Mouse (Mus musculus) myocyte (in vitro differentiated cells): ENCODE measurements around the gene Gipr. TPM values are rescaled to one million over a fixed set of nuclear protein-coding genes. Genes with fewer than 3 reads are reported as not detected.

ENCODE experiments used
- H3K27me3 ChIP-seq: one replicate; pipeline ENCODE4 v1.6.1; 2011; ENCODE audit not compliant: control insufficient read depth, insufficient read depth, insufficient read length
- H3K36me3 ChIP-seq: one replicate; pipeline ENCODE4 v1.6.1; 2011; ENCODE audit not compliant: control insufficient read depth, insufficient read depth
- H3K4me2 ChIP-seq: one replicate; pipeline ENCODE4 v1.6.1; 2011; ENCODE audit warnings: low read depth, control low read depth
- H3K4me3 ChIP-seq: one replicate; pipeline ENCODE4 v1.5.1; 2011; ENCODE audit warnings: mild to moderate bottlenecking, control low read depth, moderate library complexity
- H3K79me2 ChIP-seq: one replicate; pipeline ENCODE4 v1.6.1; 2011; ENCODE audit not compliant: control insufficient read depth, insufficient read depth
- H3ac ChIP-seq: one replicate; pipeline ENCODE4 v1.6.1; 2011; ENCODE audit not compliant: control insufficient read depth, insufficient read length
- CEBPB ChIP-seq: IDR thresholded peaks from 2 replicates; pipeline ENCODE4 v1.6.1; 2011; ENCODE audit warnings: mild to moderate bottlenecking, moderate library complexity; ENCODE audit not compliant: poor library complexity, insufficient read depth, severe bottlenecking
- E2F4 ChIP-seq: IDR thresholded peaks from one replicate; pipeline ENCODE4 v1.6.1; 2011; ENCODE audit warnings: mild to moderate bottlenecking, control low read depth, moderate library complexity; ENCODE audit not compliant: insufficient read depth
- MAX ChIP-seq: IDR thresholded peaks from one replicate; pipeline ENCODE4 v1.6.1; 2011; ENCODE audit warnings: low read depth, mild to moderate bottlenecking, control low read depth
- MYOD1 ChIP-seq, 3 experiments: IDR thresholded peaks; one replicate each; pipeline ENCODE4 v1.6.1; 2011; ENCODE audit warnings: control low read depth in 2 of 3, low read depth in 2 of 3, mild to moderate bottlenecking in 2 of 3, moderate library complexity in 1 of 3; ENCODE audit not compliant: insufficient read length in 2 of 3, control insufficient read depth in 1 of 3
- MYOG ChIP-seq, 3 experiments: IDR thresholded peaks; one replicate each; pipeline ENCODE4 v1.6.1; 2011; ENCODE audit warnings: control low read depth in 2 of 3, low read depth in 2 of 3, mild to moderate bottlenecking in 2 of 3; ENCODE audit not compliant: insufficient read length in 2 of 3, control insufficient read depth in 1 of 3, insufficient read depth in 1 of 3
- POLR2A ChIP-seq: IDR thresholded peaks from one replicate; pipeline ENCODE4 v1.6.1; 2011; ENCODE audit warnings: low read depth, mild to moderate bottlenecking, control low read depth, moderate library complexity; ENCODE audit not compliant: insufficient read length
- POLR2AphosphoS2 ChIP-seq: IDR thresholded peaks from one replicate; pipeline ENCODE4 v1.6.1; 2011; ENCODE audit warnings: low read depth, control low read depth; ENCODE audit not compliant: insufficient read length
- REST ChIP-seq: IDR thresholded peaks from one replicate; pipeline ENCODE4 v1.6.1; 2011; ENCODE audit warnings: mild to moderate bottlenecking, control low read depth, moderate library complexity; ENCODE audit not compliant: insufficient read depth, insufficient read length
- SRF ChIP-seq: IDR thresholded peaks from one replicate; pipeline ENCODE4 v1.6.1; 2011; ENCODE audit warnings: low read depth; ENCODE audit not compliant: control insufficient read depth, insufficient read length
- TCF12 ChIP-seq: IDR thresholded peaks from one replicate; pipeline ENCODE4 v1.6.1; 2011; ENCODE audit warnings: mild to moderate bottlenecking, control low read depth; ENCODE audit not compliant: poor library complexity, insufficient read depth, severe bottlenecking
- TCF3 ChIP-seq: IDR thresholded peaks from one replicate; pipeline ENCODE4 v1.6.1; 2011; ENCODE audit warnings: low read depth, control low read depth; ENCODE audit not compliant: insufficient read length
- USF1 ChIP-seq: IDR thresholded peaks from one replicate; pipeline ENCODE4 v1.6.1; 2011; ENCODE audit warnings: low read depth, mild to moderate bottlenecking, control low read depth, moderate library complexity
- polyA plus RNA-seq: library from polyadenylated mRNA; unstranded; fragments of >200 nt; fragmentation: generic; extraction: Trizol; gene quantifications from one replicate; pipeline ENCODE4 v1.2.1, GENCODE M21; 2012; ENCODE audit warnings: missing spikeins

Gene Gipr
- polyA plus RNA-seq, 1 experiment, result 0.48 TPM

DNA sequence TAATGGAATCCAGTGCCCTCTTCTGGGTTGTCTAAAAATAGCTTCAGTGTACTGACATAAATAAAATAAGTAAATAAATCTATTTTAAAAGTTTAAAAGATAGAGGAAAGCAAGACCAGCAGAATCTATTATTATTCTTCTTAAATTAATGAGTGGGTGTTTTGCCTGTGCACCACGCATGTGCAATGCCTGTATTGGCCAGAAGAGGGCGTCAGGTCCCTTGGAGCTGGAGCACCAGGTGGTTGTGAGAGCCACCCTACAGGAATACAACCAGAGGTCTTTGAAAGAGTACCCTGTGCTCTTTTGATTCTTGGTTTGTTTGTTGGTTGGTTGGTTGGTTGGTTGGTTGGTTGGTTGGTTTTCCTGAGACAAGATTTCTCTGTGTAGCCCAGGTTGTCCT is 32.1 kb upstream of the Gipr start:
- Histone ChIP-seq H3K27me3 (no peaks in the 10 kb centered on the region), H3K36me3 (peaks cover 12% of the 10 kb centered on the region), H3K79me2 (no peaks in the 10 kb centered on the region), H3K4me2 (no peak overlapping the region), H3K4me3 (no peak overlapping the region), H3ac (no peak overlapping the region)
- TF ChIP-seq POLR2AphosphoS2 (no peak), TCF12 (no peak), REST (no peak), CEBPB (no peak), POLR2A (no peak)

DNA sequence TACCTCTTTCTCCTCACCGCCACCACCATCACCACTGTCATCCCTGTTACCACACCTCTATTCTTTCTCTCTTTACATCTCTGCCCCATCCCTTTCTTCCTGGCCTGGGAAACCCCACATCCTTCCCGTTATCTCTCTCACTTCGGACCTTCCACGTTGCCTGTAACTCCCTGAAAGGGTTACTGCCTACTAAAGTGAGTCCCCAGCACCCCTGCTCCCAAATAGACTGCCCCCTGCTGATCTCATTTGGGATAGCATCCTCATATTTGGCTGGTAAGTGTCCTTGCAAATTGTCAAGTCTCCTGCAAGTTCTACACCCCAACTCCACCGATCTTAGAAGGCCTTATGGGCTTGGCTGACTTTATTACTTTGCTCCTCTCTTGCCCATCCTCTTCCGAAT is 30.7 kb upstream of the Gipr start:
- H3K4me2 ChIP-seq, result no peak overlapping the region
- TF ChIP-seq MYOG (IDR thresholded peaks at IDR 0.05; ENCODE audit: control insufficient read depth in 1 of 3, insufficient read depth in 1 of 3, insufficient read length in 2 of 3, low read depth in 2 of 3) (no peak), TCF12 (no peak), POLR2A (no peak), REST (no peak)
- H3K4me3 ChIP-seq, result no peak overlapping the region
- no peaks in the 10 kb centered on the region for H3K27me3 ChIP-seq
- no peak overlapping the region for H3ac ChIP-seq
- peaks cover 6% of the 10 kb centered on the region for H3K36me3 ChIP-seq
- H3K79me2 ChIP-seq, result no peaks in the 10 kb centered on the region

DNA sequence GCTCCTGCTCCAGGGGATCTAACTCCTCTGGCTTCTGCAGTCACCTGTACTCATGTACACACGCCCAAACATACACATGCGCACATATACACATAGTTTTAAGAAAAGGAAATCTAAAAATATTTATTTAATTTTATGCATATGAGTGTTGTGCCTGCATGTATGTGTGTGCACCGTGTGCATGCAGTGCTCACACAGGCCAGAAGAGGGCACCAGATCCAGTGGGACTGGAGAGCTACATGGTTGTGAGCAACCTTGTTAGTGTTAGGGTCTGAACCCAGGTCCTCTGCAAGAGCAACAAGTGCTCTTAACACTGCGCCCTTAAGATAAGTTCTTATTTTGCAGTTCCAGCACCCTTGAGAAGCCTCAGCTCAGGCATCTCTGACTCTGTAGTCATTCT is 28.7 kb upstream of the Gipr start:
- Histone ChIP-seq H3K4me2 (no peak overlapping the region), H3K79me2 (no peaks in the 10 kb centered on the region), H3K36me3 (peaks cover 6% of the 10 kb centered on the region), H3ac (no peak overlapping the region), H3K4me3 (no peak overlapping the region), H3K27me3 (no peaks in the 10 kb centered on the region)
- no peak for TF ChIP-seq MYOG (IDR thresholded peaks at IDR 0.05; ENCODE audit: control insufficient read depth in 1 of 3, insufficient read depth in 1 of 3, insufficient read length in 2 of 3, low read depth in 2 of 3)
- no peak for TF ChIP-seq TCF12

DNA sequence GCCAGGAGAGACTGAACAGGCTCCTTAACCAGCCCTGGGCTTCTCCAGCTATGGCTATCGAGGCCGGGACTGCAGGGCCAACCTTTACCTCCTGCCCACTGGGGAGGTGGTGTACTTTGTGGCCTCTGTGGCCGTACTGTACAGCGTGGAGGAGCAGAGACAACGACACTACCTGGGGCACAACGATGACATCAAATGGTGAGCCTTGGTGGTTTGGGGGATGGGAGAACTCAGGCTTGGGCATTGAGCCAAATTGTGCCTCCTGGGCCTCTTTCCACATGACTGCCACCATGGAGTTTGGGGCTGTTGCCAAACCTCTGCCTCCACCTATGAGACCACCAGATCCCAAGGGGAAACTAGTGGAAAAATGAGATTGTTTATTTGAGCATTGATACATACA is 18.8 kb upstream of the Gipr start:
- Histone ChIP-seq H3ac (no peak overlapping the region), H3K36me3 (no peaks in the 10 kb centered on the region), H3K4me2 (no peak overlapping the region), H3K79me2 (no peaks in the 10 kb centered on the region), H3K4me3 (no peak overlapping the region), H3K27me3 (no peaks in the 10 kb centered on the region)
- TF ChIP-seq MAX, result no peak
- TF ChIP-seq USF1, result no peak
- TF ChIP-seq E2F4, result no peak
- TF ChIP-seq POLR2AphosphoS2, result no peak
- TF ChIP-seq REST, result no peak
- TF ChIP-seq TCF12, result no peak
- TF ChIP-seq POLR2A, result no peak

DNA sequence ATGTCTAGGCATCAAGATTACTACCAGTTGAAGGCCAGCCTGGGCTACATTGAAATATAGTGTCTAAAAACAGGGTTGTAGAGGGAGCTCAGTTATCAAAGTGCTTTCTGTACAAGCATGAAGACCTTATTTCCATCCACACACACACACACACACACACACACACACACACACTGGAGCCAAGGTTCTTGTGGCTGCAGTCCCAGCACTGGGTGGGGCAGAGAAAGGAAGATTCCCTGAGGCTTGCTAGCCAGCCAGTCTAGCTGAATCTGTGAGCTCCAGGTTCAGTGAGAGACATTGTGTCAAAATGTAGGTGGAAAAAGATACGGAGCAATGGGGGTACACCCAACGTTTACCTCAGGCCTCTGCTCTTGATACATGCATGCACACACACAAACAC is 18.3 kb upstream of the Gipr start:
- no peak for TF ChIP-seq POLR2A
- TF ChIP-seq SRF, result no peak
- TF ChIP-seq MAX, result no peak
- TF ChIP-seq REST, result no peak
- no peak for TF ChIP-seq TCF12
- no peak for TF ChIP-seq USF1
- TF ChIP-seq TCF3, result no peak
- no peak for TF ChIP-seq MYOG (IDR thresholded peaks at IDR 0.05; ENCODE audit: control insufficient read depth in 1 of 3, insufficient read depth in 1 of 3, insufficient read length in 2 of 3, low read depth in 2 of 3)
- TF ChIP-seq E2F4, result no peak
- no peak for TF ChIP-seq POLR2AphosphoS2
- TF ChIP-seq MYOD1 (IDR thresholded peaks at IDR 0.05; ENCODE audit: control insufficient read depth in 1 of 3, insufficient read length in 2 of 3, low read depth in 2 of 3), result no peak
- no peak for TF ChIP-seq CEBPB

DNA sequence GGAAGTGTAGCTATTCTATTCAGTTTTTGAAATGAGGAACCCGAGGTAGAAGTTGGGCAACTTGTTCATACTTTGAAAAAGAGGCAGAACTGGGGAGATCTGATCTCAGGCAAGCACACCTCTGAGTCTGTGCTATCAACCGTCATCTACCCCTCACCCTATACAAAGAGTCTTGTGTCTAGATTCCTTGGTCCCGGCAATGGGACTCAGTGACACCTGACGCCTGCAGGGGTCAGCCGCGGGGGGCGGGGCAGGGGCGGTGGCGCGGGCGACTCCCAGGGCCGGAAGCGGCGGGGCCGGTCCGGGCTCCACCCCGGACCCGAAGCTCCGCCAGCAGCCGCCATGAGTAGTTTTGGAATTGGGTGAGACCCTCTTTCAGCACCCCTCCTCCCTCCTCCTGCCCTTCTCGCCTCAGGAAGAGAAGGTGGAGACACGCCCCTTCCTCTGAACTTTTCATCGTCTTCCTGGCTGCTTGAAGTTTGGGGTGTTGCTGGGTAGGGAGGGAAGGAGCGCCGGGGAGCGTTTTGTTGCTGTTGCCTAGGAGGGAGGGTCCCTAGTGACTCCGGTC is 15.0 kb upstream of the Gipr start:
- peak in 1 of 3 experiments; percentile 5 for TF ChIP-seq MYOD1 (IDR thresholded peaks at IDR 0.05; ENCODE audit: control insufficient read depth in 1 of 3, insufficient read length in 2 of 3, low read depth in 2 of 3)
- no peak for TF ChIP-seq E2F4
- TF ChIP-seq REST, result no peak
- no peaks in the 10 kb centered on the region for H3K79me2 ChIP-seq

More for the DNA sequence above, 18.3 kb upstream of the Gipr start:
- Histone ChIP-seq H3ac (no peak overlapping the region), H3K36me3 (no peaks in the 10 kb centered on the region), H3K4me3 (no peak overlapping the region), H3K79me2 (no peaks in the 10 kb centered on the region), H3K27me3 (no peaks in the 10 kb centered on the region), H3K4me2 (no peak overlapping the region)

More for the DNA sequence above, 15.0 kb upstream of the Gipr start:
- Histone ChIP-seq H3K4me3 (peak overlapping the region; percentile 56), H3ac (no peak overlapping the region), H3K36me3 (no peaks in the 10 kb centered on the region), H3K4me2 (peak overlapping the region; percentile 96), H3K27me3 (no peaks in the 10 kb centered on the region)
